14 mouse cellular contexts compared by ENCODE assay signal in the genomic region with DNA sequence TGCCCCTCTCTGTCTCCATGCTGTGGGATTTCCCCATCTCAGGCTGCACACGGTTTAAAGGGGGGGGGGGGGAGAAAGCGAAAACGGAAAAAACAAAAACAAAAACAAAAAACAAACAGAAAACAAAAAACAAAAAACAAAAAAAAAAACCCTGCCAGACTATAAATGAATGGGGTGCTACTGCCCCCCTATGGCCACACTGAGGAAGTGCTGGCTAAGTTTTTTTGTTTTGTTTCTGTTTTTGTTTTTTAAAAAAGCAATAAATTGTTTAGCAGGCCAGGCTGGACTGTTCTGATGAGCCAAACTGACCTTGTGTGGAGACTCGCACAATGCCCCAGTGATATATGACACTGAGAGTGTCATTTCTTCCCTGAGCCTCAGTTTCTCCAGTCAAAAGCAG. TPM values are rescaled to one million over a fixed set of nuclear protein-coding genes. Genes with fewer than 3 reads are reported as not detected.
DNase-seq lines count a peak whose midpoint lies in the region; ATAC-seq and TF ChIP-seq lines count a peak whose summit lies in the region.
"Had no signal": no experiment of that assay in that cellular context is flagged by ENCODE, and none has a peak within 500 bp of the region (broad histone marks: within the 10 kb centered on the region; RNA-seq: fewer than 3 reads in every experiment).

No protein-coding gene starts in this region.

- peak; percentile 80 for TF ChIP-seq CTCF in kidney, postnatal 0 days (IDR thresholded peaks at IDR 0.05; ENCODE audit: low read depth)
- TF ChIP-seq CTCF in testis, adult 2 months (IDR thresholded peaks at IDR 0.05; ENCODE audit: control insufficient read depth, insufficient read depth, insufficient replicate concordance, low read depth, low read length) = peak; percentile 2; the same call in 1 of the 2 replicates

- H3K27ac ChIP-seq in kidney, postnatal 0 days = no peak overlapping the region
- no peak overlapping the region for H3K27ac ChIP-seq in testis, adult 2 months (ENCODE audit: control insufficient read depth, insufficient read depth, low read depth, low read length)
- H3K27ac ChIP-seq: heart, embryonic 10.5 days had no signal

- no peaks in the 10 kb centered on the region for H3K27me3 ChIP-seq in kidney, postnatal 0 days (ENCODE audit: insufficient read depth, low read length)
- no peaks in the 10 kb centered on the region for H3K27me3 ChIP-seq in testis, adult 2 months (ENCODE audit: control insufficient read depth, insufficient read depth, low read length)

- no peaks in the 10 kb centered on the region for H3K4me1 ChIP-seq in kidney, postnatal 0 days (replicated peaks; ENCODE audit: insufficient read depth, low read length)
- H3K4me1 ChIP-seq in testis, adult 2 months (ENCODE audit: control insufficient read depth, insufficient read depth, low read length) = no peaks in the 10 kb centered on the region
- H3K4me1 ChIP-seq: heart, embryonic 10.5 days had no signal

- H3K4me3 ChIP-seq in kidney, postnatal 0 days (replicated peaks; ENCODE audit: low read depth, low read length) = no peak overlapping the region
- no peak overlapping the region for H3K4me3 ChIP-seq in testis, adult 2 months (ENCODE audit: control insufficient read depth, low read depth, low read length)
- H3K4me3 ChIP-seq: heart, embryonic 10.5 days had no signal

- DNase-seq in adrenal gland, postnatal 14 days = peak; percentile 21
- no peak for DNase-seq in adrenal gland, postnatal 25 days
- DNase-seq in kidney, postnatal 0 days (ENCODE audit: low spot score) = peak; percentile 33
- DNase-seq in kidney, adult 8-10 months = no peak
- no peak for DNase-seq in testis, postnatal 10 days (ENCODE audit: low spot score)
- no peak for DNase-seq in cerebellum, adult 9-10 months
- DNase-seq: B cell, adult 2 months; embryo, embryonic 11 days; layer of hippocampus, postnatal 36 days had no signal

- ATAC-seq in kidney, postnatal 0 days (replicated peaks; ENCODE audit: low FRiP score, low read depth) = no peak
- no peak for ATAC-seq in granulocyte monocyte progenitor cell, adult 5-6 weeks (replicated peaks; ENCODE audit: poor library complexity, severe bottlenecking)
- ATAC-seq: inflammation-experienced regulatory T-cells, adult 6 months had no signal

- TF ChIP-seq POLR2A in testis, adult 2 months (IDR thresholded peaks at IDR 0.05; ENCODE audit: control insufficient read depth, low read depth, low read length) = no peak

- WGBS in kidney, postnatal 0 days = 12% methylated on average over 4 of the region's 4 CpGs

- H3K4me2 ChIP-seq in kidney, postnatal 0 days (ENCODE audit: low read length) = no peak overlapping the region

- H3K9ac ChIP-seq in kidney, postnatal 0 days (ENCODE audit: low read depth, low read length) = no peak overlapping the region

- no peaks in the 10 kb centered on the region for H3K9me3 ChIP-seq in kidney, postnatal 0 days (replicated peaks; ENCODE audit: low read length)

- no peaks in the 10 kb centered on the region for H3K36me3 ChIP-seq in kidney, postnatal 0 days (ENCODE audit: insufficient read depth, low read length)
- no peaks in the 10 kb centered on the region for H3K36me3 ChIP-seq in testis, adult 2 months (ENCODE audit: control insufficient read depth, insufficient read depth, low read length)
- H3K36me3 ChIP-seq: heart, embryonic 10.5 days had no signal

RNA-seq across cellular contexts. Expression of gene Mpped1, which starts 20.3 kb away (rescaled TPM):
- not detected in 2 replicates for total RNA-seq in adrenal gland, postnatal 14 days (2021)
- not detected in 2 replicates for total RNA-seq in adrenal gland, postnatal 25 days (2021)
- 0.11 and 0.22 TPM in 2 replicates for polyA plus RNA-seq in kidney, postnatal 0 days (2015; fragmentation: Nextera tagmentation; extraction: Ambion mirVana)
- polyA plus RNA-seq in testis, adult 2 months (2012; rRNA removed) = 4.1 and 5.6 TPM in 2 replicates
- total RNA-seq in granulocyte monocyte progenitor cell, adult 5-6 weeks (2014; fragmentation: Nextera tagmentation) = not detected in 2 replicates
- not detected in 2 replicates for total RNA-seq in granulocyte monocyte progenitor cell, adult 5-6 weeks (2017)
- polyA plus RNA-seq: inflammation-experienced regulatory T-cells, adult 6 months; liver, embryonic 16.5 days had no signal

RNA-seq across cellular contexts. Expression of gene Scube1, which starts 34.1 kb away (rescaled TPM):
- 5.9 and 6.6 TPM in 2 replicates for total RNA-seq in adrenal gland, postnatal 14 days (2021)
- total RNA-seq in adrenal gland, postnatal 25 days (2021) = 3.9 and 4.8 TPM in 2 replicates
- 3.0 and 3.3 TPM in 2 replicates for polyA plus RNA-seq in kidney, postnatal 0 days (2015; fragmentation: Nextera tagmentation; extraction: Ambion mirVana)
- polyA plus RNA-seq in testis, adult 2 months (2012; rRNA removed) = 0.96 and 1.4 TPM in 2 replicates
- total RNA-seq in granulocyte monocyte progenitor cell, adult 5-6 weeks (2014; fragmentation: Nextera tagmentation) = not detected in 2 replicates
- not detected in 2 replicates for total RNA-seq in granulocyte monocyte progenitor cell, adult 5-6 weeks (2017)
- polyA plus RNA-seq: inflammation-experienced regulatory T-cells, adult 6 months had no signal

Comparison
In these comparisons a context has a peak if more than half of its experiments do, and no peak if none do; other contexts are left out.
1. DNase-seq: peak in adrenal gland, postnatal 14 days (single experiment) and kidney, postnatal 0 days (single experiment); none in adrenal gland, postnatal 25 days (single experiment), kidney, adult 8-10 months (0 of 2), testis, postnatal 10 days (single experiment) and cerebellum, adult 9-10 months (single experiment).